Mouse (Mus musculus) yolk sac, embryonic 10.5 days (tissue): Measurements from ENCODE around the gene Rtkn.

Source experiments
- DNase-seq: peaks from one replicate; pipeline ENCODE4 v3.0.0-alpha.2; 2017; ENCODE audit warnings: low spot score

The Rtkn gene

GRCm38 (mm10) chr6:83138056-83138455 is 2.8 kb downstream of the Rtkn start:
- peak; percentile 65 for DNase-seq

- DNase-seq = no peak
These were observed 4.8 kb downstream of the Rtkn start for GRCm38 (mm10) chr6:83140044-83140443.

- DNase-seq = no peak
These were observed 6.4 kb downstream of the Rtkn start for GRCm38 (mm10) chr6:83141636-83142035.

- DNase-seq = no peak
These were observed 7.0 kb downstream of the Rtkn start for GRCm38 (mm10) chr6:83142211-83142731.

GRCm38 (mm10) chr6:83142886-83143285 is 7.6 kb downstream of the Rtkn start:
- no peak for DNase-seq

GRCm38 (mm10) chr6:83145209-83145608 is 9.9 kb downstream of the Rtkn start:
- DNase-seq = no peak

GRCm38 (mm10) chr6:83145805-83146204 is 10.5 kb downstream of the Rtkn start:
- DNase-seq = no peak

- DNase-seq = no peak
These were observed 12.0 kb downstream of the Rtkn start for GRCm38 (mm10) chr6:83147280-83147679.

- no peak for DNase-seq
These were observed 16.5 kb downstream of the Rtkn start for GRCm38 (mm10) chr6:83151721-83152120.

GRCm38 (mm10) chr6:83153038-83153437 is 17.8 kb downstream of the Rtkn start:
- DNase-seq = no peak

- DNase-seq = no peak
These were observed 18.2 kb downstream of the Rtkn start for GRCm38 (mm10) chr6:83153485-83153884.

- no peak for DNase-seq
These were observed 20.4 kb downstream of the Rtkn start for GRCm38 (mm10) chr6:83155552-83156238.

- peak; percentile 74 for DNase-seq
These were observed 21.0 kb downstream of the Rtkn start, which contains the start of the genes Wdr54 and 1700003E16Rik for GRCm38 (mm10) chr6:83156259-83156684. Gene Wdr54 (minus strand): TSS chr6:83156397. Gene 1700003E16Rik (plus strand): TSS chr6:83156404.

GRCm38 (mm10) chr6:83159456-83159855 is 24.2 kb downstream of the Rtkn start:
- DNase-seq = peak; percentile 39

- DNase-seq = no peak
These were observed 26.2 kb downstream of the Rtkn start for GRCm38 (mm10) chr6:83161442-83161841.

- no peak for DNase-seq
These were observed 26.8 kb downstream of the Rtkn start for GRCm38 (mm10) chr6:83161921-83162641.

GRCm38 (mm10) chr6:83162701-83163100 is 27.4 kb downstream of the Rtkn start:
- peak; percentile 61 for DNase-seq

GRCm38 (mm10) chr6:83165026-83165606 is 29.9 kb downstream of the Rtkn start:
- no peak for DNase-seq

- DNase-seq = peak; percentile 91
These were observed 30.5 kb downstream of the Rtkn start, which contains the start of gene Dctn1 for GRCm38 (mm10) chr6:83165607-83166242. Gene Dctn1 (plus strand): TSS chr6:83165920.

GRCm38 (mm10) chr6:83166243-83166630 is 31.0 kb downstream of the Rtkn start:
- DNase-seq = no peak

GRCm38 (mm10) chr6:83169872-83170271 is 34.6 kb downstream of the Rtkn start:
- DNase-seq = no peak

GRCm38 (mm10) chr6:83171063-83171462 is 35.8 kb downstream of the Rtkn start:
- no peak for DNase-seq
